Mouse (Mus musculus): ENCODE measurements around the gene Chmp5. TPM values are rescaled to one million over a fixed set of nuclear protein-coding genes. Genes with fewer than 3 reads are reported as not detected.

Chmp5 gene
- polyA plus RNA-seq, 1 experiment from 2014 or later, result 125 TPM

GRCm38 (mm10) chr4:40908261-40908969 lies 39.8 kb upstream of the Chmp5 start:
- ATAC-seq (ENCODE audit: low FRiP score, low TSS enrichment) (peak; percentile 83), DNase-seq (ENCODE audit: low spot score) (peak; percentile 87)
- H3K9ac ChIP-seq (ENCODE audit: low read length), result peak overlapping the region; percentile 50; the same call in 1 of the 2 replicates
- no peaks in the 10 kb centered on the region for H3K9me3 ChIP-seq (ENCODE audit: control insufficient read depth, low read length)
- no peak overlapping the region for H3K4me3 ChIP-seq (ENCODE audit: low read depth, low read length)
- TF ChIP-seq EP300 (optimal IDR thresholded peaks at IDR 0.05), result no peak
- H3K36me3 ChIP-seq (ENCODE audit: control insufficient read depth, insufficient read depth, low read length), result no peaks in the 10 kb centered on the region
- H3K4me2 ChIP-seq (replicated peaks; ENCODE audit: low read depth), result peak overlapping the region; percentile 32; the same call in 1 of the 2 replicates
- peak overlapping the region; percentile 88 for H3K27ac ChIP-seq (replicated peaks)
- H3K27me3 ChIP-seq (ENCODE audit: control insufficient read depth, insufficient read depth, low read length), result no peaks in the 10 kb centered on the region
- WGBS, result 23% methylated on average over 20 of the region's 20 CpGs
- no peaks in the 10 kb centered on the region for H3K4me1 ChIP-seq (replicated peaks; ENCODE audit: control insufficient read depth, insufficient read depth)

DNA sequence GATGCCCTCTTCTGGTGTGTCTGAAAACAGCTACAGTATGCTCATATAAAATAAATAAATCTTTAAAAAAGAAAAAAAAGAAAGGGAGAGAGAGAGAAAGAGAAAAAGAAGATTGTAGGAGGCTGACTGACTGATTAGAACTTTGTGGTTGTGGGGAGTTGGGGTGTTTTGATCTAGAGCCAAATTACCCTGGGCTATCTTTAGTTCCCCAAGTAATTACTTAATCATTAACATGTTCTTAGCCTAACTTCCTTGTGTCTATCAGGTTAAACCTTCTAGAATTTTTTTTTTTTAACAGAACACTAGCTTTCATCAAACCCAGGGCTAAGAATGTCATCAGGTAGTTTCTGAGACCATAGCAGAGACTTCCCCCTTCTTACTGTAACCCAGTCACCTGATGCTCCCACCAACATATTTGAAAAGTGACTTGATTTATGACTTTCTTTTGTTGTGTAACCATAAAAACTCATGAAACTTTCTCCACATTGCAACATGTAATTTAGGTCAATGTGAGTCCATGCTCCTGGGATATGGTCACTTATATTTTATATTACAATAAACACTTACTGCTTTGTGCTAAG lies 33.8 kb upstream of the Chmp5 start:
- Histone ChIP-seq H3K4me2 (replicated peaks; ENCODE audit: low read depth) (no peak overlapping the region), H3K27me3 (ENCODE audit: control insufficient read depth, insufficient read depth, low read length) (no peaks in the 10 kb centered on the region), H3K36me3 (ENCODE audit: control insufficient read depth, insufficient read depth, low read length) (no peaks in the 10 kb centered on the region), H3K9me3 (ENCODE audit: control insufficient read depth, low read length) (no peaks in the 10 kb centered on the region), H3K4me3 (ENCODE audit: low read depth, low read length) (no peak overlapping the region), H3K27ac (replicated peaks) (no peak overlapping the region), H3K4me1 (replicated peaks; ENCODE audit: control insufficient read depth, insufficient read depth) (no peaks in the 10 kb centered on the region; the same call in 1 of the 2 replicates), H3K9ac (ENCODE audit: low read length) (no peak overlapping the region)
- no peak for DNase-seq (ENCODE audit: low spot score)
- 0 out of 2 replicates have a peak, but pooled peaks have one; percentile 15 for ATAC-seq (ENCODE audit: low FRiP score, low TSS enrichment)
- TF ChIP-seq EP300 (optimal IDR thresholded peaks at IDR 0.05), result no peak
- no peak for TF ChIP-seq CTCF (IDR thresholded peaks at IDR 0.05; ENCODE audit: low read depth)

DNA sequence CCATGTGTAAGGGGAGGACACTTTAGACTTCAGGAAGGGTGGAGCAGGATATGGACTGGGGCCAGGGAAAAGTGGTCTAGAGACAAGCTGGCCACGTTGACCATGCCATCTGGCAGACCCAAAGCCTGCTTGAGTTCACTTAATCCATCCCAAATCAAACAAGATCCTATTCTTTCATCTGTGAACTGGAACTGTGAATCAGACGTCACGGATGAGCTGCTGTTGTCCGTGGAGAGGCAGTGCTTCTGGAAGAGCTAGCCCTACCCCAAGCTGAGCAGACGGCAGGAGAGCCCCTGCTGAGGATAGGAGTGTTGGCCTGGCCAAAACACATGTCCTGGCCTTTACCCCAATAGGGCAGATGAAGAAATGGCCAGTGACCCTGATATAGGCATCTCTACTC lies 32.3 kb upstream of the Chmp5 start:
- H3K36me3 ChIP-seq (ENCODE audit: control insufficient read depth, insufficient read depth, low read length), result no peaks in the 10 kb centered on the region
- no peak overlapping the region for H3K9ac ChIP-seq (ENCODE audit: low read length)
- TF ChIP-seq CTCF (IDR thresholded peaks at IDR 0.05; ENCODE audit: low read depth) (no peak), EP300 (optimal IDR thresholded peaks at IDR 0.05) (no peak)
- ATAC-seq (ENCODE audit: low FRiP score, low TSS enrichment), result peak; percentile 43
- H3K27me3 ChIP-seq (ENCODE audit: control insufficient read depth, insufficient read depth, low read length), result no peaks in the 10 kb centered on the region
- H3K4me1 ChIP-seq (replicated peaks; ENCODE audit: control insufficient read depth, insufficient read depth), result no peaks in the 10 kb centered on the region; the same call in 1 of the 2 replicates
- no peak overlapping the region for H3K4me2 ChIP-seq (replicated peaks; ENCODE audit: low read depth)
- WGBS, result 48% methylated on average over 5 of the region's 5 CpGs
- no peak for DNase-seq (ENCODE audit: low spot score)
- H3K4me3 ChIP-seq (ENCODE audit: low read depth, low read length), result no peak overlapping the region
- 0 out of 2 replicates have a peak overlapping the region, but pooled peaks have one; percentile 30 for H3K27ac ChIP-seq (replicated peaks)
- no peaks in the 10 kb centered on the region for H3K9me3 ChIP-seq (ENCODE audit: control insufficient read depth, low read length)

DNA sequence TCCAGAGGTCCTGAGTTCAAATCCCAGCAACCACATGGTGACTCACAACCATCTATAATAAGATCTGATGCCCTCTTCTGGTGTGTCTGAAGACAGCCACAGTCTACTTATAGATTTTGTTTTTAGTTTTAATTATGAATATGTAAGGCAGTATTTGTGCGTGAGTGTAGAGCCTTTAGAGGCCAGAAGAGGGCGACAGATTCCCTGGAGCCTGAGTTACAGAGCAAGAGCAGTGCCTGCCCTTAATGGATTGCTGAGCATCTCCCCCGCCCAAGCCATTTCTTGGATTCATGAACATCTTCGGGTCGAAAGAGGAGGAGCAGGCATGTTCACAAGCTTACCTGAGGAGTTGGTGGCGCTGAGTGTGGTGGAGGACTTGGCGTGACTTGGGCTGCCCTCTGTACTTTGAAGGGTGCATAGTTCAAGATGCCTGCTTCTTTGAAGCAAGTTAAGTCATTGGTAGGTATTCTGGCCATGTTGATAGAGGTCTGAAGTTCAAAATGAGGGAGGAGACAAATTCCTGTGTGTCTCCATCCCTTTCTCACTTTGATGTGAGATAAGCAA lies 31.5 kb upstream of the Chmp5 start:
- ATAC-seq (ENCODE audit: low FRiP score, low TSS enrichment), result no peak
- no peak overlapping the region for H3K4me2 ChIP-seq (replicated peaks; ENCODE audit: low read depth)
- WGBS, result 89% methylated on average over 7 of the region's 7 CpGs

GRCm38 (mm10) chr4:40919785-40920184 lies 28.4 kb upstream of the Chmp5 start, which contains the start of gene Spink4:
Gene Spink4, plus strand, starts transcription at chr4:40920052.
- ATAC-seq (ENCODE audit: low FRiP score, low TSS enrichment) (peak; percentile 28; the same call in 1 of the 2 replicates), DNase-seq (ENCODE audit: low spot score) (peak; percentile 66)
- no peak for TF ChIP-seq EP300 (optimal IDR thresholded peaks at IDR 0.05)
- no peak for TF ChIP-seq CTCF (IDR thresholded peaks at IDR 0.05; ENCODE audit: low read depth)
- H3K4me3 ChIP-seq (ENCODE audit: low read depth, low read length), result no peak within 1 kb of the TSS
- H3K4me1 ChIP-seq (replicated peaks; ENCODE audit: control insufficient read depth, insufficient read depth), result no peaks in the 10 kb centered on the region; the same call in 1 of the 2 replicates
- no peaks in the 10 kb centered on the region for H3K36me3 ChIP-seq (ENCODE audit: control insufficient read depth, insufficient read depth, low read length)
- H3K27ac ChIP-seq (replicated peaks), result no peak within 1 kb of the TSS
- no peaks in the 10 kb centered on the region for H3K27me3 ChIP-seq (ENCODE audit: control insufficient read depth, insufficient read depth, low read length)
- WGBS, result 14% methylated on average over 3 of the region's 3 CpGs
- no peaks in the 10 kb centered on the region for H3K9me3 ChIP-seq (ENCODE audit: control insufficient read depth, low read length)
- no peak within 1 kb of the TSS for H3K9ac ChIP-seq (ENCODE audit: low read length)
- H3K4me2 ChIP-seq (replicated peaks; ENCODE audit: low read depth), result no peak within 1 kb of the TSS

More for the DNA sequence above, 31.5 kb upstream of the Chmp5 start:
- DNase-seq (ENCODE audit: low spot score), result no peak
- H3K36me3 ChIP-seq (ENCODE audit: control insufficient read depth, insufficient read depth, low read length), result no peaks in the 10 kb centered on the region
- no peaks in the 10 kb centered on the region; the same call in 1 of the 2 replicates for H3K4me1 ChIP-seq (replicated peaks; ENCODE audit: control insufficient read depth, insufficient read depth)
- no peaks in the 10 kb centered on the region for H3K9me3 ChIP-seq (ENCODE audit: control insufficient read depth, low read length)
- H3K27me3 ChIP-seq (ENCODE audit: control insufficient read depth, insufficient read depth, low read length), result no peaks in the 10 kb centered on the region
- no peak overlapping the region for H3K9ac ChIP-seq (ENCODE audit: low read length)
- H3K4me3 ChIP-seq (ENCODE audit: low read depth, low read length), result no peak overlapping the region
- no peak overlapping the region for H3K27ac ChIP-seq (replicated peaks)
- no peak for TF ChIP-seq EP300 (optimal IDR thresholded peaks at IDR 0.05)
- peak; percentile 34; the same call in 1 of the 2 replicates for TF ChIP-seq CTCF (IDR thresholded peaks at IDR 0.05; ENCODE audit: low read depth)
